Comparison of ENCODE assay signal across 8 mouse cellular contexts in the genomic region with DNA sequence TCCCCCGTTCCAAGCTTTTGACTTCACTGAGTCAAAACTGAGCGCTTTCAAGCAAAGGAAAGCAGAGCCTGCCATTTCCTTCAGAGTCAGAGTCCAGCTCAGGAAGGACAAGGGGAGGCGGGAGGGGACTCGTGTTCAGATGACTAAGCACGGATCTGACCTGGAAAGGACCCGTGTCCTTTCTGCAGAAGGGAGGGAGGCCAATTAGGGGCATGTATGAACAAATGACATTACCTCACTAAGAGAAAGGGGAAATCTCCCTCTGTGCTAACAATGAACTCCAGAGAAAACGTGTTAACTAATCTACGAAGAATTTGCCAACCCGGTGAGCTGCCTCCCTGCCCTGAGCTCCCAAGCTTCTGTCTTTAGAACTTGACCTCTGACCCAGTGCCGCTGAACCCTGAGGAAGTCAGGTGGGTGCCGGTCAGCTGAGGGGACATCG. TPM values are rescaled to one million over a fixed set of nuclear protein-coding genes. Genes with fewer than 3 reads are reported as not detected.
DNase-seq lines count a peak whose midpoint lies in the region; ATAC-seq and TF ChIP-seq lines count a peak whose summit lies in the region.

No protein-coding gene starts in this region.

- no peaks in the 10 kb centered on the region; the same call in 1 of the 2 replicates for H3K36me3 ChIP-seq in forebrain, embryonic 11.5 days (ENCODE audit: control insufficient read depth, insufficient read depth, low read length)
- H3K36me3 ChIP-seq in forebrain, embryonic 12.5 days (replicated peaks), result no peaks in the 10 kb centered on the region
- H3K36me3 ChIP-seq in midbrain, postnatal 0 days (ENCODE audit: insufficient read depth, low read length), result no peaks in the 10 kb centered on the region

- H3K27ac ChIP-seq in forebrain, embryonic 11.5 days (ENCODE audit: low read depth, low read length), result no peak overlapping the region
- no peak overlapping the region for H3K27ac ChIP-seq in forebrain, embryonic 12.5 days
- no peak overlapping the region for H3K27ac ChIP-seq in midbrain, postnatal 0 days (ENCODE audit: low read depth, low read length)

- H3K9ac ChIP-seq in forebrain, embryonic 11.5 days (ENCODE audit: low read length), result 0 out of 2 replicates have a peak overlapping the region, but pooled peaks have one; percentile 14
- no peak overlapping the region for H3K9ac ChIP-seq in forebrain, embryonic 12.5 days
- H3K9ac ChIP-seq in midbrain, postnatal 0 days (replicated peaks; ENCODE audit: low read length, poor library complexity, severe bottlenecking), result no peak overlapping the region; the same call in 1 of the 2 replicates

- H3K4me3 ChIP-seq in forebrain, embryonic 11.5 days (ENCODE audit: low read depth, low read length), result no peak overlapping the region
- no peak overlapping the region for H3K4me3 ChIP-seq in forebrain, embryonic 12.5 days (replicated peaks)
- no peak overlapping the region for H3K4me3 ChIP-seq in midbrain, postnatal 0 days (ENCODE audit: low read depth, low read length)

- intact Hi-C loops in heart, postnatal 25 days (cut with DNase I), result no loop called here

- DNase-seq in forebrain, embryonic 11.5 days (ENCODE audit: low spot score), result no peak
- DNase-seq in heart, postnatal 25 days (ENCODE audit: low spot score), result peak; percentile 27
- peak; percentile 55 for DNase-seq in lung, postnatal 10 days
- DNase-seq in midbrain, postnatal 0 days (ENCODE audit: low spot score), result no peak
- DNase-seq in cerebellum, adult 9-11 months, result no peak
- no peak for DNase-seq in cerebellum, postnatal 25 days

- H3K27me3 ChIP-seq in forebrain, embryonic 11.5 days (ENCODE audit: control insufficient read depth, insufficient read depth, low read length), result no peaks in the 10 kb centered on the region
- no peaks in the 10 kb centered on the region for H3K27me3 ChIP-seq in forebrain, embryonic 12.5 days
- H3K27me3 ChIP-seq in midbrain, postnatal 0 days (ENCODE audit: insufficient read depth, low read length), result no peaks in the 10 kb centered on the region

- WGBS in forebrain, embryonic 11.5 days, result 28% methylated on average over 12 of the region's 12 CpGs
- WGBS in forebrain, embryonic 12.5 days, result 25% methylated on average over 12 of the region's 12 CpGs
- WGBS in midbrain, postnatal 0 days, result 34% methylated on average over 12 of the region's 12 CpGs

- no peak overlapping the region for H3K4me2 ChIP-seq in forebrain, embryonic 11.5 days (ENCODE audit: low read depth, low read length, severe bottlenecking)
- H3K4me2 ChIP-seq in forebrain, embryonic 12.5 days, result no peak overlapping the region
- H3K4me2 ChIP-seq in midbrain, postnatal 0 days (ENCODE audit: low read depth, low read length, poor library complexity, severe bottlenecking), result no peak overlapping the region; the same call in 1 of the 2 replicates

- TF ChIP-seq CTCF in midbrain, postnatal 0 days (IDR thresholded peaks at IDR 0.05), result no peak

- no peaks in the 10 kb centered on the region for H3K4me1 ChIP-seq in forebrain, embryonic 11.5 days (replicated peaks; ENCODE audit: control insufficient read depth, insufficient read depth, low read length)
- H3K4me1 ChIP-seq in forebrain, embryonic 12.5 days, result peaks cover 4% of the 10 kb centered on the region
- H3K4me1 ChIP-seq in midbrain, postnatal 0 days (ENCODE audit: insufficient read depth, low read length), result no peaks in the 10 kb centered on the region

- ATAC-seq in forebrain, embryonic 11.5 days (replicated peaks; ENCODE audit: low FRiP score), result no peak
- no peak for ATAC-seq in forebrain, embryonic 12.5 days (ENCODE audit: low FRiP score)
- peak; percentile 48 for ATAC-seq in common myeloid progenitor, adult 5-6 weeks (replicated peaks; ENCODE audit: low read depth, poor library complexity, severe bottlenecking)
- ATAC-seq in midbrain, postnatal 0 days (ENCODE audit: low FRiP score), result no peak

- no peaks in the 10 kb centered on the region for H3K9me3 ChIP-seq in forebrain, embryonic 11.5 days (ENCODE audit: control insufficient read depth, low read length)
- no peaks in the 10 kb centered on the region for H3K9me3 ChIP-seq in forebrain, embryonic 12.5 days
- H3K9me3 ChIP-seq in midbrain, postnatal 0 days (ENCODE audit: low read length), result no peaks in the 10 kb centered on the region

RNA-seq across cellular contexts. Expression of a gene that starts 18.9 kb away (rescaled TPM):
- polyA plus RNA-seq in forebrain, embryonic 11.5 days (2014; fragmentation: Nextera tagmentation; extraction: Ambion mirVana), result 47.5 TPM in 2 replicates
- polyA plus RNA-seq in forebrain, embryonic 12.5 days (2016; fragmentation: Nextera tagmentation; extraction: Ambion mirVana), result 49.6 and 51.0 TPM in 2 replicates
- total RNA-seq in common myeloid progenitor, adult 5-6 weeks (2017), result 72.0 and 100.0 TPM in 2 replicates
- total RNA-seq in heart, postnatal 25 days (2021), result 10 to 100 TPM; 20.8 to 23.3 TPM
- 19.0 and 26.5 TPM in 2 replicates for total RNA-seq in midbrain, postnatal 0 days (2014; rRNA removed)
- 65.1 and 66.2 TPM in 2 replicates for polyA plus RNA-seq in midbrain, postnatal 0 days (2015; fragmentation: Nextera tagmentation; extraction: Ambion mirVana)

Comparison
In these comparisons a context has a peak if more than half of its experiments do, and no peak if none do; other contexts are left out.
1. DNase-seq: peak in heart, postnatal 25 days (single experiment) and lung, postnatal 10 days (single experiment); none in forebrain, embryonic 11.5 days (single experiment), midbrain, postnatal 0 days (single experiment), cerebellum, adult 9-11 months (single experiment) and cerebellum, postnatal 25 days (0 of 2).